Mouse (Mus musculus): ENCODE results near the gene Samhd1. TPM values are rescaled to one million over a fixed set of nuclear protein-coding genes. Genes with fewer than 3 reads are reported as not detected.

The Samhd1 gene
- polyA plus RNA-seq, 1 experiment = 57.1 TPM

DNA sequence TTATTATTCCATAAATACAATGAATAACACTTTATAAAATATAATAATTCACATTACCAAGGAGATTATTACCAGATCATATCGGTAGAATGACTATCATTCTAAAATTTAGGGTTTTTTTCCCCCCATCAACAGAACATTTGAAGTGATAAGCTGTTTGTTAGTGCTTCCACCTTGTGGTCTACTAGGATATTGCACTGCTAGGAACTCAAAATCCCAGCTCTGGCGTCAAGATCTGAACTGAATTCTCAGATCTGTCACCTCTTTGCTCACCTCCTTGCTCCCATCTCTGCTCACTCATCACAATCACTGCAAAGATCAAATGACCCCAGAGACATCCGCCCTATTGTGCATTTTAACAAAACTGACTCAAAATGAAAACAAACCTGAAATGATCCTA lies 18.1 kb downstream of the Samhd1 start:
- no peaks in the 10 kb centered on the region for H3K36me3 ChIP-seq (ENCODE audit: control insufficient read depth, insufficient read depth, low read length)
- DNase-seq = no peak
- WGBS = 28% methylated on average over 3 of the region's 3 CpGs

DNA sequence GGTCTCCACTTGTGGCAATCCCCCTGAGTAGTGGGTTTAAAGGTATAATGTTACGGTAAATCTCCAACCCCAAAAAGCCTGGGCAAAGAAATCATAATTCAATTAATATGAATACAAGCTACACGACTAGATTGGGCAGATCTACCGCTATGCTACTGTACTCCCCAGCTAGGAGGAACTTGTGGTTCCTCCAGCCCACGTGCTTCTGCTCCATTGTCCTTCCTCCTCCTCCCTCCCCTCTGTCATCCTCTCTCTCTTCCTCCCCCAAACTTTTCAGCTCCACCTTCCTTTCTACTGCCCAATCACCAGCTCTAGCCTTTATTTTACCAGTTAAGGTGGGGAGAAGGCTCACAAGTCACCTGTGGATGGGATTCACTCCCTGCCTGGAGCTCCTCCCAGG lies 26.8 kb downstream of the Samhd1 start:
- Histone ChIP-seq H3K27me3 (ENCODE audit: control insufficient read depth, insufficient read depth, low read length) (no peaks in the 10 kb centered on the region), H3K36me3 (ENCODE audit: control insufficient read depth, insufficient read depth, low read length) (no peaks in the 10 kb centered on the region), H3K4me1 (replicated peaks; ENCODE audit: control insufficient read depth, insufficient read depth, low read length) (no peaks in the 10 kb centered on the region), H3K27ac (ENCODE audit: control insufficient read depth, insufficient read depth, low read length) (no peak overlapping the region), H3K4me3 (ENCODE audit: control insufficient read depth, insufficient read depth, low read length) (no peak overlapping the region)
- no peak for TF ChIP-seq CTCF (IDR thresholded peaks at IDR 0.05; ENCODE audit: borderline replicate concordance, control insufficient read depth, extremely low read depth, insufficient read depth, low read length, poor library complexity)
- TF ChIP-seq POLR2A (IDR thresholded peaks at IDR 0.05; ENCODE audit: control insufficient read depth, extremely low read depth, insufficient read depth, low read length, poor library complexity) = no peak
- DNase-seq = no peak
- 26% methylated on average over 4 of the region's 4 CpGs for WGBS

More for the DNA sequence above, 18.1 kb downstream of the Samhd1 start:
- no peak for TF ChIP-seq CTCF (IDR thresholded peaks at IDR 0.05; ENCODE audit: borderline replicate concordance, control insufficient read depth, extremely low read depth, insufficient read depth, low read length, poor library complexity)
- no peak for TF ChIP-seq POLR2A (IDR thresholded peaks at IDR 0.05; ENCODE audit: control insufficient read depth, extremely low read depth, insufficient read depth, low read length, poor library complexity)
- H3K27ac ChIP-seq (ENCODE audit: control insufficient read depth, insufficient read depth, low read length) = no peak overlapping the region
- H3K27me3 ChIP-seq (ENCODE audit: control insufficient read depth, insufficient read depth, low read length) = no peaks in the 10 kb centered on the region
- H3K4me1 ChIP-seq (replicated peaks; ENCODE audit: control insufficient read depth, insufficient read depth, low read length) = peaks cover 11% of the 10 kb centered on the region
- no peak overlapping the region for H3K4me3 ChIP-seq (ENCODE audit: control insufficient read depth, insufficient read depth, low read length)

DNA sequence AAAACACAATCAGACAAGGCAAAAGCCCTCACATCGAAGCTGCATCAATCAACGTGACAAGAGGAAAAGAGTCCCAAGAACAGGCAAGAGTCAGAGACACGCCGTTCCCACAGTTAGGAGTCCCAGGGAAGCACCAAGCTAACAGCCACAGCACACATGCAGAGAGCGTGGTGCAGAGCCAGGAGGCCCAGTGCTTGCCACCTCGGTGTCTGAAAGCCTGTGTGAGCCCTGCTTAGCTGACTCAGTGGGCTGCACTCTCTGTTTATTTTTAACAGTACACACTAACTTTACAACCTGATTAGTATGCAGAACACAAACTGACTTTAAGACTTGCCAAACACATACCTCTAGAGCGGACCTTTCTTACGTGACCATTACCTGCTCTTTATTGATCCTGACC lies 30.6 kb downstream of the Samhd1 start:
- DNase-seq = no peak
- Histone ChIP-seq H3K27me3 (ENCODE audit: control insufficient read depth, insufficient read depth, low read length) (no peaks in the 10 kb centered on the region), H3K4me3 (ENCODE audit: control insufficient read depth, insufficient read depth, low read length) (no peak overlapping the region), H3K4me1 (replicated peaks; ENCODE audit: control insufficient read depth, insufficient read depth, low read length) (no peaks in the 10 kb centered on the region), H3K36me3 (ENCODE audit: control insufficient read depth, insufficient read depth, low read length) (no peaks in the 10 kb centered on the region), H3K27ac (ENCODE audit: control insufficient read depth, insufficient read depth, low read length) (no peak overlapping the region)
- TF ChIP-seq CTCF (IDR thresholded peaks at IDR 0.05; ENCODE audit: borderline replicate concordance, control insufficient read depth, extremely low read depth, insufficient read depth, low read length, poor library complexity) (no peak), POLR2A (IDR thresholded peaks at IDR 0.05; ENCODE audit: control insufficient read depth, extremely low read depth, insufficient read depth, low read length, poor library complexity) (no peak)
- WGBS = 97% methylated on average over 8 of the region's 8 CpGs

DNA sequence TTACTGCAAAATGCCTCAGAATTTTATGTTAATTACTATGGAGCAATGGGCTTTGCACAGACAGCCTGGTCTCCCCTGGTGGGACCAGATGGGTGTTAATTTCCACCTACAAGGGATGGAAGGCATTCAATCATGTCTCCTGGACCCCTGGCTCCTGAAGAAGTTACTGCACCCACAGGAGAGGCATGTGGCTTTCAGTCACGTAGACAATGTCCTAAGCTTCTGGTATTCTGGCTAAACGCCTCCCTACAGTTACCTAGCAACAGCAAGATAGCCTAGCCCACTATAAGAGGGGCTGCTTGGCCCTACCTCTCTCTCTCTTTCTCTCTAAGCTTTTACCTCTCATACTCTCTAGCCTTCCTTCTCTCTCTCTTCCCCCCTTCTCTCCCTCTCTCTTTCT lies 32.8 kb downstream of the Samhd1 start:
- Histone ChIP-seq H3K36me3 (ENCODE audit: control insufficient read depth, insufficient read depth, low read length) (no peaks in the 10 kb centered on the region), H3K27ac (ENCODE audit: control insufficient read depth, insufficient read depth, low read length) (no peak overlapping the region), H3K4me1 (replicated peaks; ENCODE audit: control insufficient read depth, insufficient read depth, low read length) (no peaks in the 10 kb centered on the region), H3K27me3 (ENCODE audit: control insufficient read depth, insufficient read depth, low read length) (no peaks in the 10 kb centered on the region), H3K4me3 (ENCODE audit: control insufficient read depth, insufficient read depth, low read length) (no peak overlapping the region)
- no peak for DNase-seq
- TF ChIP-seq POLR2A (IDR thresholded peaks at IDR 0.05; ENCODE audit: control insufficient read depth, extremely low read depth, insufficient read depth, low read length, poor library complexity) (no peak), CTCF (IDR thresholded peaks at IDR 0.05; ENCODE audit: borderline replicate concordance, control insufficient read depth, extremely low read depth, insufficient read depth, low read length, poor library complexity) (no peak)
- 96% methylated on average over 2 of the region's 2 CpGs for WGBS

DNA sequence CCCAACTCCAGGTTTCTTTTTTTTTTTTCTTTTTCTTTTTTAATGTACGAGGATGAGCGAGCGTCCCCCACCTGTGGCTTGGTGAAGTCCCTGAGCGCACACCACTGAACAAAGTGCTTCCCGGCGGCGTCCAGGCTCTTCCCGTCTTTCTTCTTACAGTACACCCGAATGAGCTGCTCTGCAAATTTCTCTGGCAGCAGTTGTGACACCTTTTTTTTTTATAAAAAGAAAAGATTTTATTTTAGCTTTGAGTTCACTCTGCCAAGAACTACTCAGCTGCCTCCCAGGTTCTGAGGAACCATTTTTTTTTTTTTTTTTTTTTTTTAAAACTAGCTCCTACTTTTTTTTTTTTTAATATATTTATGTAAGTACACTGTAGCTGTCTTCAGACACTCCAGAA lies 33.4 kb downstream of the Samhd1 start:
- H3K36me3 ChIP-seq (ENCODE audit: control insufficient read depth, insufficient read depth, low read length) = no peaks in the 10 kb centered on the region
- no peak for TF ChIP-seq POLR2A (IDR thresholded peaks at IDR 0.05; ENCODE audit: control insufficient read depth, extremely low read depth, insufficient read depth, low read length, poor library complexity)
- no peak for TF ChIP-seq CTCF (IDR thresholded peaks at IDR 0.05; ENCODE audit: borderline replicate concordance, control insufficient read depth, extremely low read depth, insufficient read depth, low read length, poor library complexity)
- 97% methylated on average over 9 of the region's 9 CpGs for WGBS
- no peaks in the 10 kb centered on the region for H3K27me3 ChIP-seq (ENCODE audit: control insufficient read depth, insufficient read depth, low read length)
- no peaks in the 10 kb centered on the region for H3K4me1 ChIP-seq (replicated peaks; ENCODE audit: control insufficient read depth, insufficient read depth, low read length)
- no peak overlapping the region for H3K4me3 ChIP-seq (ENCODE audit: control insufficient read depth, insufficient read depth, low read length)
- no peak for DNase-seq
- no peak overlapping the region for H3K27ac ChIP-seq (ENCODE audit: control insufficient read depth, insufficient read depth, low read length)

DNA sequence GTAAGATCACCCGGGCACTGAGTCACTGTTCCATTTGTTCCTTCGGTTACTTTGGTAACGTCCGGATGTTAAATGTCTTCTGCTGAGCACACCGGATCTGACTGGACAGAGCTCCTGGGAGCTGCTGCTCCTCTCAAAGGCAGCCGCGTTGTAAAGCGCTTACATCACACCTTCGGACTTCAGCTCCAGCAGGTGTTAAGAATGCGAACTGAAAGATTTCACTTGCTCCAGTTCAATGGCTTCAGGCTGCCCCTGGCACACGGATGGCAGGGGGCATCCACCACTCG lies 34.8 kb downstream of the Samhd1 start:
- no peaks in the 10 kb centered on the region for H3K27me3 ChIP-seq (ENCODE audit: control insufficient read depth, insufficient read depth, low read length)
- WGBS = 94% methylated on average over 12 of the region's 12 CpGs
- no peak overlapping the region for H3K4me3 ChIP-seq (ENCODE audit: control insufficient read depth, insufficient read depth, low read length)
- no peak overlapping the region for H3K27ac ChIP-seq (ENCODE audit: control insufficient read depth, insufficient read depth, low read length)
- H3K4me1 ChIP-seq (replicated peaks; ENCODE audit: control insufficient read depth, insufficient read depth, low read length) = no peaks in the 10 kb centered on the region
- H3K36me3 ChIP-seq (ENCODE audit: control insufficient read depth, insufficient read depth, low read length) = no peaks in the 10 kb centered on the region
- no peak for TF ChIP-seq POLR2A (IDR thresholded peaks at IDR 0.05; ENCODE audit: control insufficient read depth, extremely low read depth, insufficient read depth, low read length, poor library complexity)
- TF ChIP-seq CTCF (IDR thresholded peaks at IDR 0.05; ENCODE audit: borderline replicate concordance, control insufficient read depth, extremely low read depth, insufficient read depth, low read length, poor library complexity) = no peak
- DNase-seq = no peak

DNA sequence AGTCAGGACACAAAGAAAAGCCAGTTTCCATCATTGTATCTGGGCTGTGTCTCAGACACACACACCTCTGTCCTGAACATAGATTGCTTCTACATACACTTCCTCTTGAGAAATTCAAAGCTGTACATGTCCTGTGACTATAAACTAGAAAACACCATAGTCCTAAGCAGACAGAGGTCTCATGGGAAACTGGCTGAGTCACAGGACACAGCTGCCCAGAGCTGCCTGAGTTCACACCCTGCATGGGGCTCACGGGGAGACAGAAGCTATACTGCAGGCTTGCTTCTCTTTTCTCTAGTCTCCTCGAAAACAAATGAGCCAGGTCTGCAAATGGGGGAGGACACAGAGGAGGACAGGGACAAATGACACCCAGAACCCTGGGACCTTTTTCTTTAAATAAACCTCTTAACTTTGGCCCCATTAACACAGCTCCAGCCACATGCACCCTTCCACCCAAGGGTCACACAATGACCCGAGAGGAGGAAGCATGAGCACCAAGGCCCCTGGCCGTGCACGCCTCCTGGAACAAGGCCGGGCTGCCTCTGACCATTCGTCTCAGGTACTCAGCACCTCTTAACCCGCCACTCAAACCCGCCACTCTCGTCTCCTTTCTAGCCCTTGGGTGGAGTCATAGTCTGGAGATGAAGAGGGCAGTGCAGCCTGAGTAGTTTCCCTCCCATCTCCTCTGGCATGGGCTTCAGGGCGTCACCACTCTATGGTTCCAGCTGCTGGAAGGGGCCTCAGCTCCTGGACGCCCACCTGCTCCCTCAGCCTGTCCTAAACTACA lies 35.3 kb downstream of the Samhd1 start:
- H3K36me3 ChIP-seq (ENCODE audit: control insufficient read depth, insufficient read depth, low read length) = no peaks in the 10 kb centered on the region
- H3K27me3 ChIP-seq (ENCODE audit: control insufficient read depth, insufficient read depth, low read length) = no peaks in the 10 kb centered on the region
- no peaks in the 10 kb centered on the region for H3K4me1 ChIP-seq (replicated peaks; ENCODE audit: control insufficient read depth, insufficient read depth, low read length)
- TF ChIP-seq CTCF (IDR thresholded peaks at IDR 0.05; ENCODE audit: borderline replicate concordance, control insufficient read depth, extremely low read depth, insufficient read depth, low read length, poor library complexity) (no peak), POLR2A (IDR thresholded peaks at IDR 0.05; ENCODE audit: control insufficient read depth, extremely low read depth, insufficient read depth, low read length, poor library complexity) (no peak)
- H3K4me3 ChIP-seq (ENCODE audit: control insufficient read depth, insufficient read depth, low read length) = no peak overlapping the region
- DNase-seq = no peak
- WGBS = 91% methylated on average over 12 of the region's 12 CpGs
- H3K27ac ChIP-seq (ENCODE audit: control insufficient read depth, insufficient read depth, low read length) = no peak overlapping the region

All from thymus, adult 2 months (tissue).